Mouse (Mus musculus) ES-Bruce4 (cell line): ENCODE results near the gene Pxt1. TPM values are rescaled to one million over a fixed set of nuclear protein-coding genes. Genes with fewer than 3 reads are reported as not detected.
A peak's percentile ranks its signal among the peaks of the same experiment; 100 is the strongest.

Experiments used
- H3K27ac ChIP-seq: 2 replicates; pipeline ENCODE4 v1.5.1; 2012; ENCODE audit warnings: low read length, inconsistent platforms; ENCODE audit not compliant: insufficient read depth
- H3K27me3 ChIP-seq: 2 replicates; pipeline ENCODE4 v1.6.1; 2012; ENCODE audit warnings: mild to moderate bottlenecking, low read length, inconsistent platforms; ENCODE audit not compliant: control insufficient read depth, poor library complexity, insufficient read depth, severe bottlenecking
- H3K36me3 ChIP-seq: 2 replicates; pipeline ENCODE4 v1.6.1; 2012; ENCODE audit warnings: inconsistent platforms, mild to moderate bottlenecking, low read length, moderate library complexity; ENCODE audit not compliant: control insufficient read depth, poor library complexity, insufficient read depth, severe bottlenecking
- H3K4me1 ChIP-seq: one replicate; pipeline ENCODE4 v1.8.1; 2011; ENCODE audit warnings: low read length; ENCODE audit not compliant: control insufficient read depth, insufficient read depth
- H3K4me3 ChIP-seq: 2 replicates; pipeline ENCODE4 v1.5.1; 2011; ENCODE audit warnings: low read depth, mild to moderate bottlenecking, low read length
- H3K9ac ChIP-seq: 2 replicates; pipeline ENCODE4 v1.6.1; 2012; ENCODE audit warnings: low read depth, mild to moderate bottlenecking, inconsistent platforms; ENCODE audit not compliant: poor library complexity, severe bottlenecking
- H3K9me3 ChIP-seq: replicated peaks from 2 replicates; pipeline ENCODE4 v1.6.1; 2012; ENCODE audit warnings: mild to moderate bottlenecking, low read length, inconsistent platforms; ENCODE audit not compliant: control insufficient read depth, poor library complexity, insufficient read depth, severe bottlenecking
- CTCF ChIP-seq: IDR thresholded peaks from one replicate; pipeline ENCODE4 v1.8.1; 2011; ENCODE audit warnings: low read depth, low read length
- EP300 ChIP-seq: IDR thresholded peaks from 2 replicates; pipeline ENCODE4 v1.6.1; 2011; ENCODE audit warnings: low read depth, low read length; ENCODE audit not compliant: insufficient read depth
- POLR2A ChIP-seq: IDR thresholded peaks from one replicate; pipeline ENCODE4 v1.8.1; 2011; ENCODE audit warnings: low read length; ENCODE audit not compliant: insufficient read depth
- polyA plus RNA-seq: library from polyadenylated mRNA; stranded (reverse); fragments of >200 nt; gene quantifications from 2 replicates; pipeline ENCODE4 v1.2.4, GENCODE M21; 2011; ENCODE audit warnings: low read depth; ENCODE audit not compliant: missing spikeins, insufficient read depth, insufficient read length

The Pxt1 gene
- polyA plus RNA-seq, 1 experiment, result 2.4 TPM

DNA sequence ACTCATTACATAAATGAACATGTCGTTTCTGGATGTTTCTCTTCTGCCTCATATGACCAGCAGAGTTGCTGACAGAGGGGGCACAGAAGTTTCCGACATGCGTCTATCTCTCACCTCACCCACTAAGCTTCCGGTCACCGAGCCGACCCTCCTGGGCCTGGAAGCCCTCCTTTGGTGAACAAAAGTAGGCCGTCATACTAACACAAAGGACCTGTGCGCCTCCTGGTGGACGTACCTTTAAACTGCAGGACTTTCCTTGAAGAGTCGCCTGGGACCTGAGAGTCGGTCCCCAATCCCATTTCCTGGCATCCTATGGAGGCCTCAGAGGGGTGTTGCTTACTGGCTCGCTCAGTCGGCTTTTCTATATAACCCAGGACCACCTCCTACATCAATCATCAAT, 17.3 kb downstream of the Pxt1 start:
- no peak for TF ChIP-seq POLR2A
- no peak for TF ChIP-seq EP300
- TF ChIP-seq CTCF, result peak; percentile 71
- Histone ChIP-seq H3K9ac (no peak overlapping the region), H3K9me3 (no peaks in the 10 kb centered on the region), H3K27ac (no peak overlapping the region), H3K4me1 (peaks cover 6% of the 10 kb centered on the region), H3K4me3 (no peak overlapping the region), H3K36me3 (no peaks in the 10 kb centered on the region), H3K27me3 (no peaks in the 10 kb centered on the region)

- Histone ChIP-seq H3K9ac (no peak overlapping the region), H3K9me3 (no peaks in the 10 kb centered on the region), H3K4me3 (no peak overlapping the region), H3K36me3 (no peaks in the 10 kb centered on the region), H3K4me1 (peaks cover 4% of the 10 kb centered on the region), H3K27ac (no peak overlapping the region), H3K27me3 (no peaks in the 10 kb centered on the region)
- TF ChIP-seq POLR2A (no peak), CTCF (no peak), EP300 (no peak)
Measured at GRCm38 (mm10) chr17:28924957-28925595, 18.6 kb downstream of the Pxt1 start.

- H3K27me3 ChIP-seq, result no peaks in the 10 kb centered on the region
- no peak for TF ChIP-seq POLR2A
- no peak for TF ChIP-seq CTCF
- no peak for TF ChIP-seq EP300
- H3K4me3 ChIP-seq, result no peak overlapping the region
- no peak overlapping the region for H3K27ac ChIP-seq
- no peak overlapping the region for H3K9ac ChIP-seq
- peaks cover 3% of the 10 kb centered on the region for H3K4me1 ChIP-seq
- H3K9me3 ChIP-seq, result no peaks in the 10 kb centered on the region
- H3K36me3 ChIP-seq, result no peaks in the 10 kb centered on the region
Measured at GRCm38 (mm10) chr17:28922096-28922495, 21.5 kb downstream of the Pxt1 start.

DNA sequence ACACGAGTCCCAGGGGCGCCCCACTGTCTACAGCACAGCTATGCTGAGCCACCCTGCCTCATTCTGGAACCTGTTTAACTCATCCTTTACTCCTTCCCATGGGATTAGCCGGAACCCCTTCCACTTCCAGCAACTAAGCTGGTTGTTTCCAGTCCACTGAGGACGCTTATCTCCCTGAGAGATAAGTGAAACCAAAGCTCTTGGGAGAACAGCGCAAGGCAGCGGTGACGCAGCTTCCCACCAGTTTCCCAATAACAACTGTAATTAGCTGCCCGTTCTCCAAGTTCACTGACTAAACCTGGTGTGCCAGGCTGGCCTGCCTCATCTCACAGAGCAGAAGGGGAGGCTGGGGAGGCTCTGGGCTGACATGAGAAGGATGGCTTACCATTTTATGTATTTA, 22.6 kb downstream of the Pxt1 start:
- Histone ChIP-seq H3K4me1 (no peaks in the 10 kb centered on the region), H3K36me3 (no peaks in the 10 kb centered on the region), H3K27me3 (no peaks in the 10 kb centered on the region), H3K27ac (no peak overlapping the region), H3K4me3 (no peak overlapping the region), H3K9ac (no peak overlapping the region), H3K9me3 (no peaks in the 10 kb centered on the region)
- TF ChIP-seq CTCF (no peak), POLR2A (no peak), EP300 (no peak)

GRCm38 (mm10) chr17:28916520-28916919, 27.1 kb downstream of the Pxt1 start:
- Histone ChIP-seq H3K27ac (no peak overlapping the region), H3K4me1 (no peaks in the 10 kb centered on the region), H3K9ac (no peak overlapping the region), H3K4me3 (no peak overlapping the region), H3K27me3 (no peaks in the 10 kb centered on the region), H3K9me3 (no peaks in the 10 kb centered on the region), H3K36me3 (no peaks in the 10 kb centered on the region)
- TF ChIP-seq CTCF (no peak), EP300 (no peak), POLR2A (no peak)

DNA sequence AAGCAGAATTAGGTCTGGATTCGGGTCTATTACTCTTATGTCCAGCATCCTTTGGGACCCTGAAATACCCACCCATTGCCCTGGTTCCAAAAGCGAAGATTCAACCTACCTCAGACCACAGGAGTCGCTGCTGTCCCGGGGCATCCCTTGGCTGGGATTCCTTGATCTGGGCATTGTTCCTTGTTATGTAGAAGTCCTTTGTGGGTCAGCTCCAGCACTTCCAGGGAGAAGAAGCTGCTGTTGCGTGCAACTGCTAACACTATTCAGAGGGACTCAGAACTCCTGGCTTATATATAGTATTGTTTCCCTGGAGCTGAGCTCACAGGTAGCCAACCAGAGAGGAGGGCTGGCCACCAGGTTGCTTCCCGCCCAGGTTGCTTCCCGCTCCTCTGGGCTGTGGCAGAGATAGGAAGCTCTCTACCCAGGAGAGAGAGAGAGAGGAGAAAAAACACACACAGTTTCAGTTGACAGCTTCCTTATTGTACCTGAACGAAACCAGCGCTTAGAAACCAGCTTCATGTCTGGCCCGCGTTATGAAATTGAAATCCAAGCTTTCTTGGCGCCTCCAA, 28.5 kb downstream of the Pxt1 start, which contains the start of gene 4930539E08Rik:
TSS of gene 4930539E08Rik (minus strand) at position 265 of the 569 bp plus-strand sequence.
- Histone ChIP-seq H3K9me3 (no peaks in the 10 kb centered on the region), H3K36me3 (no peaks in the 10 kb centered on the region), H3K9ac (no peak within 1 kb of the TSS), H3K4me3 (no peak within 1 kb of the TSS), H3K27me3 (no peaks in the 10 kb centered on the region), H3K4me1 (no peaks in the 10 kb centered on the region), H3K27ac (no peak within 1 kb of the TSS)
- no peak for TF ChIP-seq POLR2A
- no peak for TF ChIP-seq EP300
- no peak for TF ChIP-seq CTCF
